Mouse (Mus musculus) neural tube, embryonic 14.5 days (tissue): Measurements from ENCODE around the gene Yy1. TPM values are rescaled to one million over a fixed set of nuclear protein-coding genes. Genes with fewer than 3 reads are reported as not detected.

Source experiments
- ATAC-seq: fragments of 200-750 bp; cut with Nextera tagmentation; 2 replicates; pipeline ENCODE4 v1.8.0; 2017; ENCODE audit warnings: low read depth, mild to moderate bottlenecking, moderate TSS enrichment, moderate library complexity
- H3K27ac ChIP-seq: fragments of 300-500 bp; sonication (generic); 2 replicates; pipeline ENCODE4 v1.5.1; 2014; ENCODE audit warnings: low read depth, mild to moderate bottlenecking, control low read depth, low read length, moderate library complexity, mixed read lengths
- H3K27me3 ChIP-seq: fragments of 300-500 bp; sonication (generic); 2 replicates; pipeline ENCODE4 v1.6.1; 2014; ENCODE audit warnings: low read length; ENCODE audit not compliant: control insufficient read depth, insufficient read depth
- H3K36me3 ChIP-seq: fragments of 300-500 bp; sonication (generic); 2 replicates; pipeline ENCODE4 v1.6.1; 2014; ENCODE audit warnings: low read length, mixed read lengths; ENCODE audit not compliant: control insufficient read depth, insufficient read depth
- H3K4me1 ChIP-seq: fragments of 300-500 bp; sonication (generic); 2 replicates; pipeline ENCODE4 v1.6.1; 2014; ENCODE audit warnings: low read length; ENCODE audit not compliant: control insufficient read depth, insufficient read depth
- H3K4me2 ChIP-seq: fragments of 300-500 bp; sonication (generic); 2 replicates; pipeline ENCODE4 v1.6.1; 2014; ENCODE audit warnings: mild to moderate bottlenecking, low read depth, low read length, control low read depth
- H3K4me3 ChIP-seq: fragments of 300-500 bp; sonication (generic); 2 replicates; pipeline ENCODE4 v1.5.1; 2014; ENCODE audit warnings: low read depth, low read length, control low read depth, mixed read lengths
- H3K9ac ChIP-seq: fragments of 300-500 bp; sonication (generic); replicated peaks from 2 replicates; pipeline ENCODE4 v1.6.1; 2014; ENCODE audit warnings: low read depth, mild to moderate bottlenecking, control low read depth, low read length, mixed read lengths
- H3K9me3 ChIP-seq: fragments of 300-500 bp; sonication (generic); 2 replicates; pipeline ENCODE4 v1.6.1; 2016; ENCODE audit warnings: low read length; ENCODE audit not compliant: control insufficient read depth
- WGBS: fragments of 180-500 bp; shearing (Covaris S2); extraction: QIAGEN DNeasy Blood & Tissue Kit; methylation state at CpG from one replicate; pipeline ENCODE4 v1.1.7; 2014; 5-methylcytosine and 5-hydroxymethylcytosine counted together
- polyA plus RNA-seq: library from polyadenylated mRNA; unstranded; fragments of >200 nt; fragmentation: Nextera tagmentation; extraction: Ambion mirVana; gene quantifications from 2 replicates; pipeline ENCODE4 v1.2.1, GENCODE M21; 2014

Yy1 gene
- polyA plus RNA-seq, 1 experiment from 2014 or later: 14.9 TPM

DNA sequence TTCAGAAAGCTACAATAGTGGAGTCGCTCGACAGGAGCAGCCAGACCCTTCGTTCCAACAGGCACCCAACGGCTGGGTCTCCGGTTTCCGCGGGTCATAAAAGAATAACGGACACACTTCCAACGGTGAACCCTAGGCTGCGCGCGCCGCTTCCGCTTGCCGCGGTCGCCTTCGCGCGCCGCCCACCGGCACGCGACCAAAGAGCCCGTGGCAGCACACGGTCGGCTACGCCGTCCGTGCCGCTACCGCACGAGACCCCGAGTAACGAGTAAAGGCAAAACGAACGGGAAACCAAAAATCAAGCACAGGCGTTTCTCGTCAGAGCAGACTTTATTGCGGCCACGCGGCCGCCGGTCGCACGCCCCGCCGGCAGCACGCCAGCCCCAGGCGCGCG, 624 bp upstream of the Yy1 start:
- WGBS: under 1% methylated on average over 52 of the region's 52 CpGs
- H3K36me3 ChIP-seq: no peaks in the 10 kb centered on the region
- H3K4me3 ChIP-seq: peak overlapping the region; percentile 99
- H3K4me2 ChIP-seq: peak overlapping the region; percentile 50
- peak overlapping the region; percentile 98 for H3K27ac ChIP-seq
- no peaks in the 10 kb centered on the region; the same call in 1 of the 2 replicates for H3K27me3 ChIP-seq
- ATAC-seq: peak; percentile 42
- no peaks in the 10 kb centered on the region for H3K9me3 ChIP-seq
- H3K9ac ChIP-seq: peak overlapping the region; percentile 78
- H3K4me1 ChIP-seq: peaks cover 25% of the 10 kb centered on the region

DNA sequence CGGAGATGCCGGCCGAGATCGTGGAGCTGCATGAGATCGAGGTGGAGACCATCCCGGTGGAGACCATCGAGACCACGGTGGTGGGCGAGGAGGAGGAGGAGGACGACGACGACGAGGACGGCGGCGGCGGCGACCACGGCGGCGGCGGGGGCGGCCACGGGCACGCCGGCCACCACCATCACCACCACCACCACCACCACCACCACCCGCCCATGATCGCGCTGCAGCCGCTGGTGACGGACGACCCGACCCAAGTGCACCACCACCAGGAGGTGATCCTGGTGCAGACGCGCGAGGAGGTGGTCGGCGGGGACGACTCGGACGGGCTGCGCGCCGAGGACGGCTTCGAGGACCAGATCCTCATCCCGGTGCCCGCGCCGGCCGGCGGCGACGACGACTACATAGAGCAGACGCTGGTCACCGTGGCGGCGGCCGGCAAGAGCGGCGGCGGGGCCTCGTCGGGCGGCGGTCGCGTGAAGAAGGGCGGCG, 724 bp downstream of the Yy1 start:
- H3K4me2 ChIP-seq: peak overlapping the region; percentile 41
- no peaks in the 10 kb centered on the region for H3K9me3 ChIP-seq
- H3K4me3 ChIP-seq: peak overlapping the region; percentile 99
- H3K4me1 ChIP-seq: peaks cover 25% of the 10 kb centered on the region
- H3K9ac ChIP-seq: peak overlapping the region; percentile 92
- under 1% methylated on average over 21 of the region's 71 CpGs for WGBS
- H3K27ac ChIP-seq: peak overlapping the region; percentile 98
- H3K36me3 ChIP-seq: no peaks in the 10 kb centered on the region
- H3K27me3 ChIP-seq: no peaks in the 10 kb centered on the region; the same call in 1 of the 2 replicates
- ATAC-seq: peak; percentile 3; the same call in 1 of the 2 replicates

DNA sequence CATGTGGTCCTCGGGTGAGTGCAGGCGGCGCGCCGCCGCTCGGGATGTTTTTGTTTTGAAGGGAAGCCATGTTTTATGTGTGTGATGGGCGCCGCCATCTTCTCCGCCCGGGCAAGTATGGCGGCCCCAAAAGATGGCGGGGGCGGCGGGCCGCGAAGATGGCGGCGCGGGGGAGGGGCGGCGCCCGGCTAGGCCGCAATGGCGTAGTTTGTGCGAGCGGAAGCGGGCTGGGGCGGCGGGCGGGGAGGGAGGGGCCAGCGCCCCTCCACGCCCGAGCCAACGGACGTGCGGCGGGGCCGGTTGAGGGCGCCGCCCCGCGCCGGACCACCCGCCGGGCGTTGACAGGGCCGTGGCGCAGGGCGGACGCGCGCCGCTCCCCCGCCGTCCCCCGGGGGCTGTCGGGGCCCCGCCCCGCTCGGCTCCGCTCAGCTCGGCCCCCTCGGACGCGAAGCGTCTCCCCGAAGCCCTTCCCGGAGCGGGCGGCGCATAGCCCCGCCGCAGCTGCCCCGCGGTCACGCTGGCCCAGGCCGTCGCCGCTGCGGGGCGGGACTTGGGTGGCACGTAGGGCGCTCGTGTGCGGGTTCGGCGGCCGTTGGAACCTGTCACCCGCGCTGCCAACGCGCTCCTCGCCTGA, 1.4 kb downstream of the Yy1 start:
- H3K4me1 ChIP-seq: peaks cover 30% of the 10 kb centered on the region
- 0% methylated on average over 70 of the region's 94 CpGs for WGBS
- no peaks in the 10 kb centered on the region for H3K9me3 ChIP-seq
- H3K4me3 ChIP-seq: peak overlapping the region; percentile 99
- peak overlapping the region; percentile 98 for H3K27ac ChIP-seq
- no peaks in the 10 kb centered on the region for H3K36me3 ChIP-seq
- H3K27me3 ChIP-seq: no peaks in the 10 kb centered on the region; the same call in 1 of the 2 replicates
- H3K9ac ChIP-seq: peak overlapping the region; percentile 92
- ATAC-seq: peak; percentile 69
- peak overlapping the region; percentile 89 for H3K4me2 ChIP-seq

DNA sequence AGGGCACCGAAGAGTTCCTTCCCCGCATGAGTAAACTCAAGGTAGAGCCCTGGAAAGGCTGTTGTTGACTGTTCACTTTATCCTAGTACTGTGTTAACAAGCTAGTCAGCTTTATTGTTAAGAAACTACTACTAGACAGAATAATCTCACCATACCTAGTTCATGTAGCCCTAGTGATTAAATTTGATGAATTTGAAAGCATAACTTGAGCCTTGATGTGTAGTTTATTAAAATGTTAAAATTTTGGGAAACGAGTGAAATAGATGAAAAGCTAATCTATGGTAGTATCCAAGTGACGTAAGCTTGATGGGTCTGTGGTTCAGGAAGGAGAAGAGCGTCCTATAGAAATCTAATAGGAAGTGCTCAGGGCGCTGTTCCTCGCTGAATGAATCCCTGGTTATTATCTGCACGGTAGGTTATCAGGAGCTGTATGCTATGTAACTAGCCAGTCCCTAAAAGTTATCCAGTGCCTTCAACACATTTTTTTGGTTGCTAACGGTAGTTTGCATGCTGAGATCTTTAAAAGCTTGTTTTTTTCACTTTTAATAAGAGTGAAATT, 2.3 kb downstream of the Yy1 start:
- Histone ChIP-seq H3K9ac (peak overlapping the region; percentile 92), H3K4me3 (peak overlapping the region; percentile 99), H3K27me3 (no peaks in the 10 kb centered on the region; the same call in 1 of the 2 replicates), H3K9me3 (no peaks in the 10 kb centered on the region), H3K27ac (no peak overlapping the region; the same call in 1 of the 2 replicates), H3K36me3 (no peaks in the 10 kb centered on the region), H3K4me1 (peaks cover 30% of the 10 kb centered on the region), H3K4me2 (peak overlapping the region; percentile 89)
- no peak for ATAC-seq
- 21% methylated on average over 9 of the region's 9 CpGs for WGBS

DNA sequence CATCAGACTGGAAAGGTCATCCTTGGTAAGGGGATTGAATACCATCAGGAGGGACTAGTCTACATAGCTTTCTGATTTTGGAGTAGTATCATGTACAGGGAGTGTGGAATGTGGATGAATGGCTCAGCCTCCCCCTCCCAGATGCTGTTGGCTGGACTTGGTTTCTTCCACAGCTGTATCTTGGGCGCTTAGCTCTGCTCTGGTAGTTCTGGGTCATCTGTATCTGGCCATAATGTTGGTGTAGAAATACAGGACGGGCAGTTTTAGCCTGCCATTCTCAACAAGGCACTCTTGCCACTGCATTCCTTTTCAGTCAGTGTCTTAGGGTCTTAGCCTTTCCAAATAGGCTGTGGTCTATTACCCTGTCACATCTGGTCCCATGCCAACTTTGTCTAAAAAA, 8.8 kb downstream of the Yy1 start:
- Histone ChIP-seq H3K36me3 (no peaks in the 10 kb centered on the region), H3K4me2 (no peak overlapping the region), H3K9me3 (no peaks in the 10 kb centered on the region), H3K4me1 (peaks cover 20% of the 10 kb centered on the region), H3K9ac (no peak overlapping the region), H3K27ac (no peak overlapping the region), H3K4me3 (no peak overlapping the region), H3K27me3 (no peaks in the 10 kb centered on the region)
- 82% methylated on average over 2 of the region's 2 CpGs for WGBS
- ATAC-seq: no peak

DNA sequence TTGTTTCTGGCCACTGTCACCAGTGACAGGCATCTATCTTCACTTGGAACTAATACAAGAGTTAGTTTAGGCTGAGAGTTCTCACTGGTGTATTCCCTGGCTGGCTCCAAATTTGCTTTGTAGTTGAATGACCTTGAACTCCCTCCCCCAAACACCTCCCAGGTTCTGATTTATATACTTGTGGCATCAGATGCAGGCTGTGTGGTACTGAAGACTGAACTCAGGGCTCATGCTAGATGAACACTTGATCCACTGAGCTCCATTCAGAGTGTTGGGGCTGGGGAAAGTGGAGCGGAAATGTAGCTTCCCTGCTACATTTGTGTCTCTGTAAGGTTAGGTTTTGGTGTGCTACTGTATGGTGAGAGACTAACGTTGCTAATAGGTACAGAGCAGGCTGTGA, 11.6 kb downstream of the Yy1 start:
- H3K4me3 ChIP-seq: no peak overlapping the region
- H3K9me3 ChIP-seq: no peaks in the 10 kb centered on the region
- no peak overlapping the region for H3K27ac ChIP-seq
- no peak overlapping the region for H3K9ac ChIP-seq
- no peaks in the 10 kb centered on the region for H3K27me3 ChIP-seq
- ATAC-seq: no peak
- H3K36me3 ChIP-seq: 0 out of 2 replicates have a peak, but pooled peaks cover 3% of the 10 kb centered on the region
- no peak overlapping the region for H3K4me2 ChIP-seq
- 93% methylated on average over 2 of the region's 2 CpGs for WGBS
- peaks cover 11% of the 10 kb centered on the region for H3K4me1 ChIP-seq

DNA sequence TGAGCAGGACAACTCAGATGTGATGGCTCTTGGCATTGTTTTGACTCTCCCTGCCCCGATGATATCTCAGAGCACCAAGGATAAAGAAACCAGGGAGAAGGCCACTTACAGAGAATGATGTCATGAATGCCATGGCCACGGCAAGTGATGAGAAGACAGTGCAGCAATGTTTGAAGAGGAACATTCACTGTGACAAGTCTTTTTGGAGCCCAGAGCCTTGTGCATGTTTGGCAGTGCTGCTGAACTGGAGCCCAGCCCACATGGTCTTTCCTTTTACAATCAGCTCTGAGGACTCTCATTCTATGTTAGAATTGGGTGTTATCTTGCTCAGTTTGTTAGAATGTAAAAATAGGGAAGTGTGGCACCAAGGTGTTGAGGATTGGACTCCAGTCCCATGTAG, 15.7 kb downstream of the Yy1 start:
- 92% methylated on average over 2 of the region's 2 CpGs for WGBS
- no peak overlapping the region for H3K4me2 ChIP-seq
- no peaks in the 10 kb centered on the region; the same call in 1 of the 2 replicates for H3K4me1 ChIP-seq
- H3K27me3 ChIP-seq: no peaks in the 10 kb centered on the region
- H3K9ac ChIP-seq: no peak overlapping the region
- no peak overlapping the region for H3K4me3 ChIP-seq
- H3K9me3 ChIP-seq: no peaks in the 10 kb centered on the region
- no peak for ATAC-seq
- no peak overlapping the region for H3K27ac ChIP-seq
- peaks cover 3% of the 10 kb centered on the region; the same call in 1 of the 2 replicates for H3K36me3 ChIP-seq

DNA sequence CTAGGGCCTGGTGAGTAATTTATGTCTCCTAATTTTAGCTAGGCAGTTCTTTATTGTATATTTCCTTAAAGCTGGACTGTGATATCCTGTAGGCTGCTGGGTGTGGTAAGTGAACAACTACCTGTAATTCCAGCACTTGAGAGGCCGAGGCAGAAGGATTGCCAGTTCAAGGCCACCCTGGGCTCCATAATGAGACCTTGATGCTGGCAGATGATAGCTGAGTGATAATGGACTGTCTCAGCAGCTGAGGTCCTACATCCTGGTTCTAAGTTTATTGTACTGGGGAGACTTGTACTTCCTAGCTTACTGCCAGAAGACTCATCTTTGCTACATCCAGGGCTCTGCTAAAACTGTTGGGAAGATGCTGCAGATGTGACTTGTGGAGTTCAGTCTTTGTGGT, 17.0 kb downstream of the Yy1 start:
- H3K4me2 ChIP-seq: no peak overlapping the region
- H3K27me3 ChIP-seq: no peaks in the 10 kb centered on the region
- H3K9me3 ChIP-seq: no peaks in the 10 kb centered on the region
- H3K9ac ChIP-seq: no peak overlapping the region
- H3K4me1 ChIP-seq: no peaks in the 10 kb centered on the region; the same call in 1 of the 2 replicates
- H3K27ac ChIP-seq: no peak overlapping the region
- WGBS: 88% methylated on average over 1 of the region's 1 CpGs
- H3K36me3 ChIP-seq: peaks cover 3% of the 10 kb centered on the region; the same call in 1 of the 2 replicates
- H3K4me3 ChIP-seq: no peak overlapping the region
- no peak for ATAC-seq

DNA sequence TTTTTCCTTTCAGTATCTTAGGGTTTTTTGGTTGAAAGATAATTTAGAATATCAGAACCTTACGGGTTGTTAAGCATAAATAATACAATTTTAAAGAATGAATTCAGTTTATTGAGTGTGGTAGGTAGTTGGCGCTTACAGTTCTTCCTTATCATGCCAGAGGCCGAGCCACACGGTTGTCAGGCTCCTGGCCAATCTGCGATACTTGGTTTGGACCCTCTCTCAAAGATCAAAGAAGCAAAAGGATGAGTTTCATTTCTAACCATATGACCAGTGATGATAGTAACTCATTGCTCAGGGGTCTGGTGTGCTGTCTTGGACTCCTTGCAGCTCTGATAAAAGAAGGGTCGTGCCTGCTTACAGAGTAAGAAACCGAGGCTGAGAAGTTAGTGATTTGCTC, 17.5 kb downstream of the Yy1 start:
- H3K4me3 ChIP-seq: no peak overlapping the region
- WGBS: 92% methylated on average over 7 of the region's 7 CpGs
- no peak overlapping the region for H3K4me2 ChIP-seq
- H3K9ac ChIP-seq: no peak overlapping the region
- no peak for ATAC-seq
- no peak overlapping the region for H3K27ac ChIP-seq
- H3K36me3 ChIP-seq: peaks cover 3% of the 10 kb centered on the region; the same call in 1 of the 2 replicates
- H3K4me1 ChIP-seq: no peaks in the 10 kb centered on the region; the same call in 1 of the 2 replicates
- H3K9me3 ChIP-seq: no peaks in the 10 kb centered on the region
- no peaks in the 10 kb centered on the region for H3K27me3 ChIP-seq
